Mouse (Mus musculus) heart, postnatal 0 days (tissue): Measurements from ENCODE around the gene Slc16a3. TPM values are rescaled to one million over a fixed set of nuclear protein-coding genes. Genes with fewer than 3 reads are reported as not detected.
A peak's percentile ranks its signal among the peaks of the same experiment; 100 is the strongest.

Experiments used
- ATAC-seq: fragments of 200-750 bp; cut with Nextera tagmentation; 2 replicates; pipeline ENCODE4 v1.8.0; 2017; ENCODE audit warnings: low read depth, moderate number of reproducible peaks, moderate library complexity; ENCODE audit not compliant: insufficient read depth
- DNase-seq: peaks from one replicate; pipeline ENCODE4 v3.0.0-alpha.2; 2016; ENCODE audit warnings: low spot score
- H3K27ac ChIP-seq: fragments of 300-500 bp; sonication (generic); 2 replicates; pipeline ENCODE4 v1.5.1; 2014; ENCODE audit warnings: low read depth, mild to moderate bottlenecking
- H3K27me3 ChIP-seq: fragments of 300-500 bp; sonication (generic); 2 replicates; pipeline ENCODE4 v1.6.1; 2014; ENCODE audit warnings: low read length, mixed read lengths; ENCODE audit not compliant: control insufficient read depth, insufficient read depth
- H3K36me3 ChIP-seq: fragments of 300-500 bp; sonication (generic); replicated peaks from 2 replicates; pipeline ENCODE4 v1.6.1; 2014; ENCODE audit warnings: low read length, mixed read lengths; ENCODE audit not compliant: control insufficient read depth, insufficient read depth
- H3K4me1 ChIP-seq: fragments of 300-500 bp; sonication (generic); 2 replicates; pipeline ENCODE4 v1.6.1; 2014; ENCODE audit warnings: antibody characterized with exemption; ENCODE audit not compliant: control insufficient read depth, insufficient read depth
- H3K4me2 ChIP-seq: fragments of 300-500 bp; sonication (generic); 2 replicates; pipeline ENCODE4 v1.6.1; 2014; ENCODE audit warnings: low read depth, mild to moderate bottlenecking, low read length, moderate library complexity
- H3K4me3 ChIP-seq: fragments of 300-500 bp; sonication (generic); 2 replicates; pipeline ENCODE4 v1.5.1; 2014; ENCODE audit warnings: low read depth, low read length
- H3K9ac ChIP-seq: fragments of 300-500 bp; sonication (generic); replicated peaks from 2 replicates; pipeline ENCODE4 v1.6.1; 2014; ENCODE audit warnings: low read depth, low read length, mixed read lengths
- H3K9me3 ChIP-seq: fragments of 300-500 bp; sonication (generic); replicated peaks from 2 replicates; pipeline ENCODE4 v1.6.1; 2016; ENCODE audit warnings: low read length; ENCODE audit not compliant: control insufficient read depth
- CTCF ChIP-seq: IDR thresholded peaks from 2 replicates; pipeline ENCODE4 v1.5.1; 2016; ENCODE audit warnings: antibody characterized with exemption, control low read depth, low read depth
- EP300 ChIP-seq: IDR thresholded peaks from 2 replicates; pipeline ENCODE4 v1.6.1; 2016; ENCODE audit warnings: antibody characterized with exemption, low read depth
- WGBS: fragments of 180-500 bp; shearing (Covaris S2); extraction: QIAGEN DNeasy Blood & Tissue Kit; methylation state at CpG from one replicate; pipeline ENCODE4 v1.1.7; 2014; 5-methylcytosine and 5-hydroxymethylcytosine counted together
- polyA plus RNA-seq: library from polyadenylated mRNA; unstranded; fragments of >200 nt; fragmentation: Nextera tagmentation; extraction: Ambion mirVana; gene quantifications from 2 replicates; pipeline ENCODE4 v1.2.1, GENCODE M21; 2015
- total RNA-seq: library from RNA; depleted of rRNA; stranded (reverse); fragments of >200 nt; gene quantifications from 2 replicates; pipeline ENCODE4 v1.2.3, GENCODE M21; 2014; ENCODE audit warnings: low replicate concordance

Gene Slc16a3
- total and polyA plus RNA-seq, 2 experiments from 2014 or later = 17.0 to 153 TPM

DNA sequence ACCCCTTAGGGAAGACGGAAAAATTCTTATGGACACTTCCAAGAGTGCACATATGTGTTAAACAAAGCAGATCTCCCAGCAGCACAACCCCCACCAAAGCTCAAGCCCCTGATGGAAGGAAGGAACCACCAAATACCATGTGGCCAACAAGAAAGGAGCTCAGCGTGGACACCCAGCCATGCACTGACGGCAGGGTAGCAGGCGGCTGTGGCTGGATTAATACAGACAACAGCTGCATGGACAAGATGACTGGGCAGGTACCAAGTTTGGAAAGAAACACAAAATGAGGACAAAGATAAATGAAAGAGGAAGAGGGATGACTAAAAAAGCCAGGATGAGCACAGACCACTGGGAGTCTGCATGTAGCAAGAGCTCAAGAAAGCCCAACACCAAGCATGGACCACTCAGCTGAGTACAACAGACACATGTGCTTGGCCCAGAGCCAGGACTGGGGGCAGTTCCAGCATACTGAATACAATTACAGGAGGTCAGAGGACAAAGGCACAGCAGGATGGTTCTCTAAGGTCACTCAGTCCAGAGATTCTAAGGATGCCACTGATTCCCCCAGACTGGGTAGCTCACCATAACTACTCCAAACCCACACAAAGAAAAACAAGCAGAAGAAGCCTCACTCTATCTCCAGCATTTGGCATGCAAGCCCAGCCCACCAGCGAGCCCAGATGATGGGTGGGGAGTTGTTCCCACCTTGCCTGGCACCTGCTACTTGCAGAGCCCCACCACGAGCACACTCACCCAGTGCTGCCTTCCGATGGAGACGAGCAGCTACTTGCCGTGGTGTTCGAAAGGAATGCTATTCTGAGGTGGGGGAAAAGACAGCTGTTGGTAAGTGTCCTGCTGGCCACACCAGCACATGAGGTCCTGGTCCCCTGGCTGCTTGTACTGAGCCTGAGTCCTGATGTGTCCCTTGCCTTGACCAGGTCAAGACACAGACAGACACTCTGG lies 16.2 kb downstream of the Slc16a3 start:
- Histone ChIP-seq H3K27ac (no peak overlapping the region), H3K4me1 (peaks cover 16% of the 10 kb centered on the region; the same call in 1 of the 2 replicates), H3K27me3 (no peaks in the 10 kb centered on the region), H3K4me2 (no peak overlapping the region), H3K4me3 (no peak overlapping the region), H3K36me3 (peaks cover 82% of the 10 kb centered on the region), H3K9ac (no peak overlapping the region), H3K9me3 (no peaks in the 10 kb centered on the region)
- ATAC-seq (peak; percentile 52; the same call in 1 of the 2 replicates), DNase-seq (no peak)
- 45% methylated on average over 10 of the region's 10 CpGs for WGBS
- no peak for TF ChIP-seq CTCF

GRCm38 (mm10) chr11:120965587-120965986 lies 17.3 kb downstream of the Slc16a3 start:
- Histone ChIP-seq H3K27ac (no peak overlapping the region), H3K27me3 (no peaks in the 10 kb centered on the region), H3K9ac (no peak overlapping the region), H3K9me3 (no peaks in the 10 kb centered on the region), H3K36me3 (peaks cover 93% of the 10 kb centered on the region), H3K4me1 (0 out of 2 replicates have a peak, but pooled peaks cover 10% of the 10 kb centered on the region), H3K4me3 (no peak overlapping the region), H3K4me2 (no peak overlapping the region)
- 71% methylated on average over 4 of the region's 4 CpGs for WGBS
- ATAC-seq (no peak), DNase-seq (no peak)
- TF ChIP-seq CTCF = no peak
- no peak for TF ChIP-seq EP300

DNA sequence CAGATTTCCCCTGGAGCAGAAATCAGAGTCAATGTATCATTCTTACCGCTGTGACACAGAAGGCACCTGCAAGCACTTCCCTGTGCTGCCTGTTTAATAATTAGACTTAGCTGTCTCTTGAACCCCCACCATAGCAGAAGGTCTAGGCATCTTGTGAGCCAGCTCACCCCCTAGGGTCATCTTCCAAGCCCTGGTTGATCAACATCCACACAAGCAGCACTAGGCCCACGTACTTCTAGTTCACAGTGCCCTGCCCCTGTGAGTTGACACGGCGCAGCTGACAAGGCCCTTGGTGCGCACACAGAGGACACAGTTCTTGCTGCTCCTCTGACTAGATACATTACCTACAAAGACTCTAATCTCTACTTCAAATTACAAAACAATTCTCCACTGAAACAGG lies 21.5 kb downstream of the Slc16a3 start:
- H3K4me2 ChIP-seq = no peak overlapping the region
- H3K9ac ChIP-seq = no peak overlapping the region
- 0 out of 2 replicates have a peak, but pooled peaks cover 6% of the 10 kb centered on the region for H3K4me1 ChIP-seq
- H3K4me3 ChIP-seq = no peak overlapping the region
- DNase-seq (no peak), ATAC-seq (no peak)
- H3K9me3 ChIP-seq = no peaks in the 10 kb centered on the region
- peaks cover 99% of the 10 kb centered on the region for H3K36me3 ChIP-seq
- no peak overlapping the region for H3K27ac ChIP-seq
- WGBS = 94% methylated on average over 5 of the region's 5 CpGs
- no peak for TF ChIP-seq EP300
- no peaks in the 10 kb centered on the region for H3K27me3 ChIP-seq

GRCm38 (mm10) chr11:120971237-120971636 lies 23.0 kb downstream of the Slc16a3 start:
- 91% methylated on average over 5 of the region's 5 CpGs for WGBS
- no peak for TF ChIP-seq CTCF
- no peak for TF ChIP-seq EP300
- Histone ChIP-seq H3K9me3 (no peaks in the 10 kb centered on the region), H3K9ac (no peak overlapping the region), H3K27me3 (no peaks in the 10 kb centered on the region), H3K4me3 (no peak overlapping the region), H3K4me2 (no peak overlapping the region), H3K27ac (no peak overlapping the region), H3K4me1 (no peaks in the 10 kb centered on the region), H3K36me3 (peaks cover 97% of the 10 kb centered on the region)
- no peak for ATAC-seq
- no peak for DNase-seq

- Histone ChIP-seq H3K4me1 (no peaks in the 10 kb centered on the region), H3K4me2 (no peak overlapping the region), H3K27ac (no peak overlapping the region), H3K4me3 (no peak overlapping the region), H3K9me3 (no peaks in the 10 kb centered on the region), H3K27me3 (no peaks in the 10 kb centered on the region), H3K36me3 (peaks cover 96% of the 10 kb centered on the region), H3K9ac (no peak overlapping the region)
- 53% methylated on average over 6 of the region's 6 CpGs for WGBS
- DNase-seq (no peak), ATAC-seq (no peak)
- TF ChIP-seq CTCF (no peak), EP300 (no peak)
Observed at GRCm38 (mm10) chr11:120973318-120973717, 25.0 kb downstream of the Slc16a3 start.
